Mouse (Mus musculus) cerebellum, adult 11 months (tissue): ENCODE measurements around the gene Dstyk.
A peak's percentile ranks its signal among the peaks of the same experiment; 100 is the strongest.
"Not testable (repeated sequence)": the region's sequence is repeated elsewhere in the genome, so short reads cannot be mapped to it uniquely, and the experiment has no call there.

ENCODE experiments used
- DNase-seq: peaks from one replicate; pipeline ENCODE4 v3.0.0; 2022

Dstyk gene

GRCm38 (mm10) chr1:132437389-132437788 is 20.0 kb downstream of the Dstyk start:
- no peak for DNase-seq

- no peak for DNase-seq
Measured at GRCm38 (mm10) chr1:132440896-132441435, 23.6 kb downstream of the Dstyk start.

- no peak for DNase-seq
Measured at GRCm38 (mm10) chr1:132449742-132450141, 32.4 kb downstream of the Dstyk start.

GRCm38 (mm10) chr1:132464651-132465050 is 47.3 kb downstream of the Dstyk start:
- no peak for DNase-seq

- no peak for DNase-seq
Measured at GRCm38 (mm10) chr1:132468926-132469325, 51.6 kb downstream of the Dstyk start.

- DNase-seq, result no peak
Measured at GRCm38 (mm10) chr1:132469519-132469918, 52.2 kb downstream of the Dstyk start.

- not testable (repeated sequence) for DNase-seq
Measured at GRCm38 (mm10) chr1:132470031-132470430, 52.7 kb downstream of the Dstyk start.

- DNase-seq, result no peak
Measured at GRCm38 (mm10) chr1:132471032-132471431, 53.7 kb downstream of the Dstyk start.

- no peak for DNase-seq
Measured at GRCm38 (mm10) chr1:132471499-132471898, 54.1 kb downstream of the Dstyk start.

GRCm38 (mm10) chr1:132472537-132472936 is 55.2 kb downstream of the Dstyk start:
- no peak for DNase-seq

- DNase-seq, result no peak
Measured at GRCm38 (mm10) chr1:132474496-132474895, 57.1 kb downstream of the Dstyk start.

GRCm38 (mm10) chr1:132476575-132476927 is 59.2 kb downstream of the Dstyk start:
- DNase-seq, result no peak

- peak; percentile 83 for DNase-seq
Measured at GRCm38 (mm10) chr1:132476928-132477691, 59.8 kb downstream of the Dstyk start, which contains the start of gene Rbbp5. Gene Rbbp5 (plus strand): TSS chr1:132477365.

GRCm38 (mm10) chr1:132479438-132479837 is 62.1 kb downstream of the Dstyk start:
- no peak for DNase-seq

- DNase-seq, result no peak
Measured at GRCm38 (mm10) chr1:132481619-132482018, 64.3 kb downstream of the Dstyk start.

- DNase-seq, result no peak
Measured at GRCm38 (mm10) chr1:132483234-132483633, 65.9 kb downstream of the Dstyk start.

- DNase-seq, result no peak
Measured at GRCm38 (mm10) chr1:132483759-132484158, 66.4 kb downstream of the Dstyk start.

- peak; percentile 15 for DNase-seq
Measured at GRCm38 (mm10) chr1:132500535-132500934, 83.2 kb downstream of the Dstyk start.

GRCm38 (mm10) chr1:132505155-132505554 is 87.8 kb downstream of the Dstyk start:
- DNase-seq, result no peak

- DNase-seq, result no peak
Measured at GRCm38 (mm10) chr1:132506058-132506457, 88.7 kb downstream of the Dstyk start, which contains the start of gene Tmem81. Gene Tmem81 (plus strand): TSS chr1:132506230.

GRCm38 (mm10) chr1:132506656-132507055 is 89.3 kb downstream of the Dstyk start:
- no peak for DNase-seq

GRCm38 (mm10) chr1:132509771-132510170 is 92.4 kb downstream of the Dstyk start:
- DNase-seq, result peak; percentile 20

- DNase-seq, result peak; percentile 29
Measured at GRCm38 (mm10) chr1:132511521-132511920, 94.2 kb downstream of the Dstyk start.

GRCm38 (mm10) chr1:132512106-132512505 is 94.8 kb downstream of the Dstyk start:
- DNase-seq, result peak; percentile 21

- no peak for DNase-seq
Measured at GRCm38 (mm10) chr1:132515339-132515738, 98.0 kb downstream of the Dstyk start.
